Mouse (Mus musculus) cerebellum, adult 9-11 months (tissue): ENCODE measurements around the gene Cebpe.

ENCODE experiments used
- DNase-seq: peaks from one replicate; pipeline ENCODE4 v3.0.0; 2022

The Cebpe gene

DNA sequence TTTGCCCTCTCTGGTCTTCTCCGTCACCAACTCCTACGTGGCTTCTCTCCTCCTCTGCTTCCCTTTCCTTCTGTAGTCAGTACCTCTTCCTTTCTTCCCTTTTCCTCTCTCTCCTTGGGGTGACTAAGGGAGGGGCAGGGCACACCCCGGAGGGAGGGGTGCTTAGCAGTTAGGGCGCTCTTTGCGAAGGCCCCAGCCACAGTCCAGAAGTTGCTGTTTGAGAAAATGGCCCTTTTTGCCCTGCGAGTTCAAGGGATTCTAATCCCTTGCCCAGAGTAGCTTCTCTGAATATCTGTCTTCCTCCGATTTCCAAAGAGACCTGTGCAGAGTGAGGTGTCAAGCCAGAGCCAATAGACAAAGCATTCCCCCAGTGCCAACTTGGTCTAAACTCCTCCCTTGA lies at the start of gene Cebpe:
Gene Cebpe, minus strand, starts transcription at position 101 of the 400 bp plus-strand sequence.
- no peak for DNase-seq

- DNase-seq = no peak
These were observed 44.4 kb upstream of the Cebpe start for GRCm38 (mm10) chr14:54756382-54756781.

DNA sequence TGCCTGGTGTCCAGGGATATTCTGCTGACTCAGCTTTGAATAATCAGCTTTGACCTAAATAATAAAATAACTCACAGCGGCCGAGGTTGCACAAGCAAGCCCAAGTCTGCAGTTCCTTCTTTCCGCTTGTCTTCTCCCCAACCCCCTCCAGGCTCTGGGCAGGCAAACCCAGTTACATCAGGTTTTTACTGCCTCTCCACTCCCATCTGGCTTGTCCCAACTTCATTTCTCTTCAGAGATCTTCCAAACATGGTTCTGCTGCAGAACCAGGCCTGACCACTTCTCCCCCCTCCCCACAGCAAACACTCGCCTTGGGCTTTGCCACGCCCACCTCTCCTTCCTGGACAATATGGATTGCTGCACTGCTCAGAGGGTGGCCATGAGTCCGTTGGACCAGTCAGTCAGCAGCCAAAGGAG lies 42.6 kb upstream of the Cebpe start:
- DNase-seq = peak; percentile 63

- DNase-seq = no peak
These were observed 42.1 kb upstream of the Cebpe start for GRCm38 (mm10) chr14:54753986-54754601.

DNA sequence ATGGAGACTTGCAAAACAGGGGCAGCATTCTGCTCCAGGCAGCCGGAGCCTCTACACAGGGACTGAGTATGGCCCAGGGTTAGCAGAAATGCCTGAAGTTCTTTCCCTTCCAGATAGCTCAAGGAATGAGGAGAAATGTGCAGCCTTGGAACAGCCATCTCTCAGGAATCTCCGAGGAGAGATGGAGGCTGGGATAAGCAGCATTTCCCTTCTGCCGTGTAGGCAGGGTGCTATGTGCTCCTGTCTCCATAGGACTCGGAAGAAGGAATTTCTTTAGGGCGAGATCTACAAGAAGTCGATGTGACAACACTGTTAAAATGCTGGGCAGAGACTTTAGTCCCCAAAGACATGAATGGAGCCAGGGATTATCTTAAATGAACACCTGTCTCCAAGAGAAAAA lies 41.0 kb upstream of the Cebpe start:
- DNase-seq = no peak

DNA sequence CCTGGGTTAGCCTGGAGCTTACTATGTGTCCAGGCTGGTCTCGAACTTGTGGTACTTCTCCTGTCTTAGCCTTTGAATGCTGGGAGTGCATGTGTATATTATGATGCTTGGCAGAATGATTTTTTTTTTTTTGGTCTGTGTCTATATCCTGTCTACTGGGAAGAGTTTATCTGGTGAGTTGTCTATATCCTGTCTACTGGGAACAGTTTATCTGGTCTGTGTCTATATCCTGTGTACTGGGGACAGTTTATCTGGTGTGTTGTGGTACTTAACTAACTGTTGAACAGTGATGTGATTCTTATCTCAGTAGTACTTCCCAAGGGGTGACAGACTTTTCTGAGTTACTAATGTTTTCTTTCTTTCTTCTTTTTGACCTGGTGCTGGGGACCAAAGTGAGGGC lies 39.8 kb upstream of the Cebpe start:
- DNase-seq = no peak

- DNase-seq = peak; percentile 48
These were observed 37.3 kb upstream of the Cebpe start for GRCm38 (mm10) chr14:54749238-54749637.

GRCm38 (mm10) chr14:54747942-54748917 lies 36.3 kb upstream of the Cebpe start:
- peak; percentile 97 for DNase-seq

- DNase-seq = no peak
These were observed 34.1 kb upstream of the Cebpe start for GRCm38 (mm10) chr14:54746038-54746437.

GRCm38 (mm10) chr14:54744473-54744872 lies 32.5 kb upstream of the Cebpe start:
- DNase-seq = no peak

- peak; percentile 39 for DNase-seq
These were observed 30.4 kb upstream of the Cebpe start for GRCm38 (mm10) chr14:54742375-54742774.

DNA sequence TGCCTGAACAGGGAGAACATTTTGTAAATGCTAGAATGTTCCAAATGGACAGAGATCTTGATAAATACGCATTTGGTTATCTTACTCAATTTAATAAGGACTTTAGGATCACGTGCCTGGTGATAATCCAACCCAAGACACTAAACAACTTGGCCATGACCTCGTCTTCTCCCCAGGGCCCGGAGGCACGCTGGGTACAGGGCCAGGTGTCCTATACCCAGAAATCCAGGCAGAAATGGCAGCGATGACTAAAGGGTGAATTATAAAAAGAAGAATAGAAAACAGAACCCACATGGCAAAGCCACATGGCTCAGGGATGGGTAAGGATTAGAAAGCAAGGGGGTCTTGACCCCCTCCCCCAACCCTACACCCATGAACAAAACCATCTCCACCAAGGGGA lies 29.7 kb upstream of the Cebpe start:
- DNase-seq = no peak

GRCm38 (mm10) chr14:54737634-54738033 lies 25.7 kb upstream of the Cebpe start:
- DNase-seq = peak; percentile 69

- no peak for DNase-seq
These were observed 24.9 kb upstream of the Cebpe start for GRCm38 (mm10) chr14:54736555-54737552.

DNA sequence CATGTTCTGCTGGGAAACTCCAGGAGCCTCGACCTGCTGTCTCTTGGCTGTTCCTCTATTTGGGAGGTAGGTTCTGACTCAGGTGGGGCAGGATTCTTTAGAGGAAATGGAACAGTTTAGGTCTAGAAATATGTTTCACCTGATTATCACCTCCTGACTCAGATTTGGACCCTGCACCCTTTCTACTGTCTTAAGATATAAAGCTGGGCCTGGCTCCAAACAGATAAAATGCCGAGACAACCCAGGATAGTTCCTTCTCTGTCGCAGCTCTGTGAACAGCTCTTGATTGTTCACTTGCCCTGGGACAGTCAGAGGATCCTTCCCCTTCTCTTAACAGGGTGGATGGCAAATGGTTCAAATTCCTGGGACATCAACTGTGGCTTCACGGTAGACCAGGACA lies 23.2 kb upstream of the Cebpe start:
- no peak for DNase-seq

GRCm38 (mm10) chr14:54734004-54734403 lies 22.0 kb upstream of the Cebpe start:
- no peak for DNase-seq

GRCm38 (mm10) chr14:54732206-54732605 lies 20.2 kb upstream of the Cebpe start:
- no peak for DNase-seq

DNA sequence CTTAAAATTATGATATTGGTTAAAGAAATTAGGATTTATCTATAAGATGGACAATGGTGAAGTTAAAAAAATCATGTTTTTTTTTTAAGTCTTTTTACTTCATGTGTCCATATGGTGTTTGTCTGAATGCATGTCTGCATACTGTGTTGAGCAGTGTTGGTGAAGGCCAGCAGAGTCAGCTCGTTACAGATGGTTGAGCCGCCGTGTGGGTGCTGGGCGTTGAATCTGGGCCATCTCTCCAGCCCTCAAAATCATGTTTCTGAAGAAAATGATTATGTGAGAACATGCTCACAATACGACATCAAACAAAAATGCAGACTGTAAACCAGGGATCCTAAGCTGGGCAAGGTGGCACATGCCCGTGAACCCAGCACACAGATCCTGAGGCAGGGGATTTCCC lies 18.3 kb upstream of the Cebpe start:
- DNase-seq = peak; percentile 73

GRCm38 (mm10) chr14:54728823-54729653 lies 17.1 kb upstream of the Cebpe start:
- DNase-seq = peak; percentile 69

DNA sequence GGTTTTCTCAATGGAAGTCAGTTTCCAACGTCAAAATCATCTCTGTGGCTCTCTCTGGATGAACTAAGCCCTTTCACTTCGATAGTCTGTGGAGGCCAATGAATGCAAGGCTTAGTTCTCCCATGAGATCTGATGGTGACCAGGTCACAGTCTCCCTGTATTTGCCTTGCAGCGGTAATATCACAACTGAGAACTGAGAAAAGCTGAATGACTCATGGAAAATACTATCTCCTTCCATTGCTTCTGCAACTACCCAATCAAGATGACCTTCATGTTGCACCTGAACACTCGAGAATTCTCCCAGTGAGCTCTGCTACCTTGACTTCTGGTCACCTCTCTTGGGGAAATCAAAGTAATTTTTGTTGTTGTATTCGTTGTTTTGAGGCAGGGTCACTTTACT lies 15.6 kb upstream of the Cebpe start:
- DNase-seq = no peak

- no peak for DNase-seq
These were observed 12.1 kb upstream of the Cebpe start for GRCm38 (mm10) chr14:54724049-54724448.

DNA sequence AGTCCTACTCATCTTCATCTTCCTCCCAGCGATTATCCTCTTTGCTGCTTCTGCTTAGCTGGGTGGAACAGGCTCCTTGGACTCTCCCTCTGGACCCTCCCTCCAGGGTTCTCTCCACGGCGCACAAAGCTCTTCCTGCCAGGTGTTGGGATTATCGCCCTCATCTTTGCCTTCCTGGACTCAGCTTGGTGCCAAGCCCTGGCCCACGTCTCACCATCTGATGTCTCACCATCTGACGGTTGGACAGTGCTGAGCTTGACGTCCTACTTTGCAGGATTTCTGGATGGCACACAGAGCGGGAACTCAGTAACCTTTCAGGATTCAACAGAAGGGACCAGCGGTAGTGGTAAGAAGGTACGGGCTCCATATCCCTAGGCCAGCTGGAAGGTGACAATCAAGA lies 9.7 kb upstream of the Cebpe start:
- peak; percentile 77 for DNase-seq
